Mouse (Mus musculus) right cerebral cortex, postnatal 4 days (tissue): ENCODE measurements at regions not wholly inside any gene's neighbourhood (a gene's known extent, or its start where the extent isn't known, plus 50 kb on each side); places are given as distances from the start of the nearest gene placed in this dataset.

Source experiments
- DNase-seq: peaks from one replicate; pipeline ENCODE4 v3.0.0-alpha.2; 2022

GRCm38 (mm10) chrX:11657606-11658254, 330.1 kb downstream of the H2al1j start:
- DNase-seq = no peak

DNA sequence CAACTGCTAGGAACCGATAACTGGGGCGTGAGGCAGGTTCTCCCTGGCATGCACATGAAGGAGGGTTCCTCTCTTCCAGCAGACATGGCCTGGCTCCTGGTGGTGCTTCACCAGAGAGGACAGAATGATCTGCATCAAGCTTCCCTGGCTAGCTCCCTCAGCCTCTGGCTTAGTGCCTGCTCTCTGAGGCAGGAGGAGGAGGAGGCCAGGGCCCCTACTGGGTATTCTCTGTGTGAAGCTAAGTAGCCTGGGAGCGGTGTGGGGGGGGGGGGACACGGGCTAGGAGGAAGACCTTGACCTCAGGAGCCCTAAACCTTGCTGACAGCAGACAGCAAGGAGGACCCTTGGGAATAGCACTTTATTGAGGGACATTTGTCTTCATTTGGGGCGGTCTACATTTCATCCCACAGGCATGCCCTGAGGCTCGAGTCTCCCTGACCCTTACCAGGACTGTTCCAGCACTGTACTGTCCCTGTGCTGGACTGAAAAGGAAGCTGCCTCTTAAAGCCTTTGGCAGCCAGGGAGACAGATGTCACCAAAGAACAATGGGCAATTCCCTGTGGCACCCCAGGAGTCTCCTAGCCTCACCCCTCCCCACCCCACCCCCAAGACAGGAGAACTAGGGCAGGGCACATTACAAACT, 335.7 kb downstream of the H2al1j start:
- DNase-seq = no peak

- DNase-seq = peak; percentile 62
Measured at GRCm38 (mm10) chrX:11664330-11665061, 336.9 kb downstream of the H2al1j start.

GRCm38 (mm10) chrX:11665077-11665974, 337.7 kb downstream of the H2al1j start:
- DNase-seq = no peak

- DNase-seq = no peak
Measured at GRCm38 (mm10) chrX:11666517-11666916, 338.9 kb downstream of the H2al1j start.

GRCm38 (mm10) chrX:11671805-11672204, 344.2 kb downstream of the H2al1j start:
- DNase-seq = no peak

GRCm38 (mm10) chrX:11678086-11678485, 350.5 kb downstream of the H2al1j start:
- no peak for DNase-seq

DNA sequence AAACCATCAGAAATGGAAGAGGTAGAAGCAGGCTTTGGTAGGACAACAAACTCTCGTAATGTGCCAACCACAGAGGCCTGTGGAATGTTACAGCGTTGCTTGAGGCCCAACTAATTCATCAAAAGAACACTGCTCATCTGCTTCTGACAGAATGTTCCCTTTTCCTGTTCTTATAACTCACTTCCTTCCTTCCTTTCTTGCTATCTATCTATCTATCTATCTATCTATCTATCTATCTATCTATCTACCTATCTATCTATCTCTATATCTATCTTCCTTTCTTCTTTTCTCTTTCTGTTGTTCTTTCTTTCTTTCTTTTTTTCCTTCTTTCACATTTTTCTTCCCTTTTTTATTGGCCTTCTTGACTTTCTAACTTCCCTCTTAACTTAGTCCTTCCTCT, 353.7 kb downstream of the H2al1j start:
- no peak for DNase-seq

DNA sequence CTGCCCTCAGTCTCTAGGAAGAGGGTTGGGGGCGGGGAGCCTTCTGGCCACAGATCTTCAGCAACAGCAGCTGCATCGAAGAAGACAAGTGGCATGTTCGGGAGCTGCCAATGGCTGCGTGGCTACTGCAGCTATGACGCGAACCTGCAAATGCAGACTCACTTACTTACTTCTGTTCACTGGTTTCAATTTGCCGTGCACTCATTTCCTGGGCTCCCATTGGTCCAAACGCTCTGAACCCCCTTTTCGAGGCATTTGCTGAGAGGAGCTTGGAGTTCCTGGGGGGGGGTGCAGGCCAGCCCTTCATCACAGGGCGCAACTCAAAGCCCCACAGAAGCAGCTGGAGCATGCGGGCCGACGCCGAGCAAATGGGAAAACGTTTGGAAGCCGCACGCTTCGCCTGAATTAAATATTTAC, 362.4 kb downstream of the H2al1j start:
- DNase-seq = peak; percentile 10

GRCm38 (mm10) chrX:11690446-11690845, 362.8 kb downstream of the H2al1j start:
- no peak for DNase-seq

DNA sequence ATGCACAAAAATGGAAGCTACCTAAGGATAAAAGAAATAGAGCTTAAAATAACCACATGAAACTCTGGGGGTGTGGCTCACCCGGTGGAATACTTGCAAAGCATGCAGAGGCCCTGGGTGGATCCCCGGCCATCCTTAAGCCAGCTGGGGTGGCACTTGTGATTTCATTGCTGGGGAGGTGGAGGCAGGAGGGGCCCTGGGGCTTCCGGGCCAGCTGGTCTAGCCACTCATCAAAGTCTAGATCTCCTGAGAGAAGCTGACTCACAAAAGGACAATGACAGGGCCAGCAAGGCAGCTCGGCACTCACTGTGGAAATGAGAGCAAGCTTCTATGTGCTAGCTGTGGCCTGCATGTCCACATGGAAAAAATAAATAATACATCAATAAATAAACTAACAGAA, 363.4 kb downstream of the H2al1j start:
- DNase-seq = no peak

GRCm38 (mm10) chrX:11696565-11696964, 368.9 kb downstream of the H2al1j start:
- no peak for DNase-seq

DNA sequence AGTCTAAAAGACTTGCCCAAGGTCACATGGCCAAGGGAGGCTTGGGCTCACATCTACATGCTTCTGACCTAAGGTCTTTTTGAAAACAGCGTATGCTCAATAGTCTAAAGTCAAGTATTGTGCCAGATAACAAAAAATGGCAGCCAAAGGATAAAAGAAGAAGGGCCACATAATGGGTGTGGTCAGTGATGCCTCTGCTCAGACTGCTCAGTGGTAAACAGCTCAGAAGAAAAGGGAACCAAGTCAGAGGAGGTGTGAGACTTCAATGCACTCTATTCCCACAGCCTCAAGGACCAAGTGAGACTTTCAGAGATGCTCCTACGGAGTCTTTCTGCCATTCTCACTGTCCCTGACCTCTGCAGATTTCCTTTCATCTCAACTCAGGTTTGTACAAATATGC, 373.5 kb downstream of the H2al1j start:
- no peak for DNase-seq

GRCm38 (mm10) chrX:11705851-11706557, 378.4 kb downstream of the H2al1j start:
- DNase-seq = no peak

- DNase-seq = no peak
Measured at GRCm38 (mm10) chrX:11707330-11707729, 379.7 kb downstream of the H2al1j start.

DNA sequence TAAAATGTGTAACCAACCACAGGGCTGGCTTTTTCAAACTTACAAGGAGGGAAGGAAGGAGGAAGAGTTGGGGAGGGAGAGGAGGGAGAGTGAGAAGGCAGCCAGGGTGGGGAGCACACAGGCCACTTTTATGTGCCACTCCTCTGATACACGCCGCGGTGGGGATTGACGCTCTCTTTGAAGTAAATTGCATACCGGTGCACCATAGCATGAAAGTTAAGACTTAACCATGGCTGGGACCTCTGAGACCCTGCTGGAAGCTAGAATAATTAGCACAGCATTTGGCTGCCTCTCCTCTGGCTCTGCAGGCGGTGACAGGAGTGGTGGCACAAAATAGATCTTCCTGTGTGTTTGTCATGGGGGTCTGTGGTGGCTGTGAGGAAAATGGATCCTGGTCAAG, 380.7 kb downstream of the H2al1j start:
- DNase-seq = no peak

DNA sequence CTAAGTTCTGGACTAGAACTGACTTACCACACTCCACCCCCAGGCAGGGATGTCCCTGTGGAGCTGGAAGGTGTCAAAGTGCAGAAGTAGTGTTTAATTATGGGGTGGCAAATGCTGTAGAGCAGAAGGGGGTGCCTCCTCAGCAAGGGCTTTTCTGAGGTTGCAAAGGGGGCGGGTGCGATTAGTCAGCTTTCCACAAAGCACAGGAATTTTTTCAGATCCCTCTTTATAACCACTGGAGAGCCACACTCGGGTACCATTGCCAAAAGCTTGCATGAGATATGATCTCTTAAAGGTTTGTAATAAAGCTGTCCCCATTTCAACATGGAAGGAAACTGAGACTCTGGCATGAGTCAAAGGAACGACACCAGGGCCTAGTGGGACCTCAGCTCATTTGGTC, 381.7 kb downstream of the H2al1j start:
- DNase-seq = no peak

DNA sequence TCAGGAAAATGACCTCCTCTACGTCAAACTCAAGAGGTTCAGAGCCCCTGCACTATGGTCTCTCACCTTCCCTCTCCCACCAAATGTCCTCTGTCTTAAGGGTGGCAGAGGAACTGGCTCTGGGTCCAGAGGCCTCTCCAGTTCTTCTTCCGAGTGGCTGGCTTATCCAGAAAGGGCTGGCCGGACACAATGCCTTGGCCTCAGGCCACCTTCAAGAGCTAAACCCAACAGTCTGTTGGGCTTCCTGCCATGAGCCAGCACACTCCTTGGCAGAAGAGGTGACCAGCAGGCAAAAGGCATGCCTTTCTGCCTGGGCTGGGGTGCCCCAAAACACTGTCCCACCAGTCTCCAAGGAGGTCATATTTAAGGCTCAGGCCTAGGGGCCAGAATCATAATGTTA, 385.8 kb downstream of the H2al1j start:
- DNase-seq = no peak

- no peak for DNase-seq
Measured at GRCm38 (mm10) chrX:11716773-11717172, 389.2 kb downstream of the H2al1j start.

- DNase-seq = no peak
Measured at GRCm38 (mm10) chrX:11718778-11719177, 391.2 kb downstream of the H2al1j start.

DNA sequence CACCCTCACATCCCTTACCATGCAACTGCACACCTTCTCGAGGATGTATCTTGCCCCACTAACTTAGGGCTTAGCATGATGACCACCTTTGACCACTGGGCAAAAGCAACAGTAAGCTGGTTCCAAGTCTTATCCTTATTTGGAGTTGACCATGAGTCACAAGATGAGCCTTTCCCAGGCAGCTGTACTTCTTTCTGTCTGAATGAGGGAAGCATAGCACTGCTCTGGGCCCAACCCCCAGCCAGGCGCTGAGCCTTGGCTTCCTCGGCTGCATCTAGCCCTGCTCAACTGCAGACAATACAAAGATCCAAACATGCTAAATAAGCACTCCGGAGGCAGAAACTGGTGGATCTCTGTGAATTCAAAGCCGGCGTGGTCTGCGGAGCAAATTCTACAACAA, 392.9 kb downstream of the H2al1j start:
- no peak for DNase-seq

DNA sequence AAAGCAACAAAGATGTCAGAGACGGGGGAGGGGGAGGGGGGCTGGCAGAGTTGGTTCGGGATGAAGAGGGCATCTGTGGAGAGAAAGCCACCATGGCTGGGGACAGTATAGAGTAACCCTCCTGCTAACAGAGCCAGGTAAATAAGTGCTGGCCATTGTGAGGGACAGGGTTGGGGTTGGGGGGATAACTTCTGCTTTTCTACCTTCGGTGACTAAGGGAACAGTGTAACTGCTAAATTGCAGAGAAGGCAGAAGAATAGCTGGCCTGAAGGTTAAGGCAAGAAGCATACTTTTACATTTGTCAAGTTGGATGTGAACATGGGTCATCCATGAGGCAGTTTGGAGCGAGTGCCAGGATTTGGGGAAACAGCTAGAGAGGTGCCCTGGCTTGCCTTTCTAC, 395.1 kb downstream of the H2al1j start:
- no peak for DNase-seq
